Mouse (Mus musculus) olfactory bulb, adult 2 months (tissue): Measurements from ENCODE around the gene Mta2. TPM values are rescaled to one million over a fixed set of nuclear protein-coding genes. Genes with fewer than 3 reads are reported as not detected.
A peak's percentile ranks its signal among the peaks of the same experiment; 100 is the strongest.

Source experiments
- H3K27ac ChIP-seq: fragments of 200-500 bp; 2 replicates; pipeline ENCODE4 v1.5.1; 2012; ENCODE audit warnings: low read depth, low read length; ENCODE audit not compliant: insufficient read depth
- H3K4me1 ChIP-seq: fragments of 200-500 bp; 2 replicates; pipeline ENCODE4 v1.6.1; 2012; ENCODE audit warnings: low read length; ENCODE audit not compliant: control insufficient read depth, insufficient read depth
- H3K4me3 ChIP-seq: fragments of 200-500 bp; 2 replicates; pipeline ENCODE4 v1.5.1; 2012; ENCODE audit warnings: mild to moderate bottlenecking, low read depth, low read length, moderate library complexity; ENCODE audit not compliant: insufficient read depth
- CTCF ChIP-seq: fragments of 200-500 bp; IDR thresholded peaks from 2 replicates; pipeline ENCODE4 v1.5.1; 2012; ENCODE audit warnings: low read depth, mild to moderate bottlenecking, low read length, moderate library complexity; ENCODE audit not compliant: insufficient read depth
- POLR2A ChIP-seq: fragments of 200-500 bp; IDR thresholded peaks from 2 replicates; pipeline ENCODE4 v1.6.1; 2012; ENCODE audit warnings: mild to moderate bottlenecking, low read depth, low read length, moderate library complexity; ENCODE audit not compliant: insufficient read depth
- WGBS: fragments of 180-500 bp; shearing (Covaris S2); methylation state at CpG from one replicate; pipeline ENCODE4 v1.1.7; 2018; 5-methylcytosine and 5-hydroxymethylcytosine counted together
- polyA plus RNA-seq: library from polyadenylated mRNA; stranded (reverse); fragments of >200 nt; gene quantifications from 2 replicates; pipeline ENCODE4 v1.2.4, GENCODE M21; 2012; ENCODE audit warnings: low replicate concordance; ENCODE audit not compliant: missing spikeins, insufficient read depth, insufficient read length

Gene Mta2
- polyA plus RNA-seq, 1 experiment = not detected

- Histone ChIP-seq H3K4me1 (no peaks in the 10 kb centered on the region), H3K27ac (no peak overlapping the region), H3K4me3 (no peak overlapping the region)
- 93% methylated on average over 5 of the region's 5 CpGs for WGBS
- no peak for TF ChIP-seq POLR2A
These were observed 38.3 kb upstream of the Mta2 start for GRCm38 (mm10) chr19:8903412-8903811.

DNA sequence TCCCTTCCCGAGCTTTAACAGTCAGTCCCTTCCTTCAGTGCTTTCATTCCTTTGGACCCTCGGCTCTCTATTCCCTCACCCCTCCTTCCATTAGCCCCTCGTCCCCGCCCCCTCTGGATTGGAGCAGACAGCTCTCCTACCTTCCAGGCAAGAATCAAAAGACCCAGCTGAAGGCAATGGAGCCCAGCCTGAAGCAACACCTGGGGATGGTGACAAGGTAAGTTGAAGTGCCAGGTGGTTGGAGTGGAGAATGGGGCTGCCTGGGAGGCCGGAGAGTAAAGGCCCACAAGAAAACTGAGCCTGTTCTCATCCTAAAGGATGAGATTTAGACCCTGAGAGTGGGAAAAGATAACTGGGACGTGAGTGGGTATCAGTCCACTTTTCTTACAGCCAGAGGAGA lies 33.1 kb upstream of the Mta2 start:
- 89% methylated on average over 6 of the region's 6 CpGs for WGBS
- Histone ChIP-seq H3K4me3 (no peak overlapping the region), H3K27ac (no peak overlapping the region), H3K4me1 (no peaks in the 10 kb centered on the region)
- TF ChIP-seq POLR2A (no peak), CTCF (no peak)

DNA sequence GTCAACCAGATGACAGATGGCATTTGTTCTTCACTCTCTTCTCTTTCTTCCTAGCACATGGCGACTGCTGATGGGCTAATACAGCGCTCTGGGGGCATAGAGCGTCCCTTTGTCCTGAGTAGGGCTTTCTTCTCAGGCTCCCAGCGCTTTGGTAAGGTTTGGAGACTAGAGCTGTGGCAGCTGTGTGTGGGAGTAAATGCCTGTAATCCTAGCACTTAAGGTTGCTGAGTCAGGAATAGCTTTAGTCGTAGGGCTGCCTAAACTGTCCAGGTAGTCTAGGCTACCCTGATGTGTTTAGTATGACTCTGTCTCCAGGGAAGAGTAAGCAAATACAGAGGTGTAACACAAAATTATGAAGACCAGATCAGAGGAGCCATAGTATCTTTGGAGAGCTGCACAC lies 29.9 kb upstream of the Mta2 start:
- Histone ChIP-seq H3K4me1 (no peaks in the 10 kb centered on the region), H3K4me3 (no peak overlapping the region), H3K27ac (no peak overlapping the region)
- TF ChIP-seq CTCF = no peak
- no peak for TF ChIP-seq POLR2A
- 57% methylated on average over 5 of the region's 5 CpGs for WGBS

DNA sequence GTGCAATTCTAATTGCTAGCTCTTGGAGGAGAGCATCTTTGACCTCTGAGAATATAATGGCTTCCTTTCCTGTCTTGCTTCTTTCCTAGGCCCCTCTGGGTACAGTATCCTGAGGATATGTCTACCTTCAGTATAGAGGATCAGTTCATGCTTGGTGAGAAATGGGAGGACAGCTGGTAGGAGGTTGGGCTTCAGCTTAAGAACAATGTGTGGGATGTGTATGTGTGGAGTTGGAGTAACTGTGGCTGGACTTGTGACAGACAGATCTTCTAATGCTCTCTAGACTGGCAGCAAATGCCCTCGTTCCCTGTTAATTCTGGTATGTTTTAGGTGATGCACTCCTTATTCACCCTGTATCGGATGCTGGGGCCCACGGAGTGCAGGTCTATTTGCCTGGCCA lies 27.5 kb upstream of the Mta2 start:
- Histone ChIP-seq H3K4me1 (no peaks in the 10 kb centered on the region), H3K27ac (no peak overlapping the region), H3K4me3 (no peak overlapping the region)
- no peak for TF ChIP-seq CTCF
- TF ChIP-seq POLR2A = no peak
- WGBS = 96% methylated on average over 3 of the region's 3 CpGs

DNA sequence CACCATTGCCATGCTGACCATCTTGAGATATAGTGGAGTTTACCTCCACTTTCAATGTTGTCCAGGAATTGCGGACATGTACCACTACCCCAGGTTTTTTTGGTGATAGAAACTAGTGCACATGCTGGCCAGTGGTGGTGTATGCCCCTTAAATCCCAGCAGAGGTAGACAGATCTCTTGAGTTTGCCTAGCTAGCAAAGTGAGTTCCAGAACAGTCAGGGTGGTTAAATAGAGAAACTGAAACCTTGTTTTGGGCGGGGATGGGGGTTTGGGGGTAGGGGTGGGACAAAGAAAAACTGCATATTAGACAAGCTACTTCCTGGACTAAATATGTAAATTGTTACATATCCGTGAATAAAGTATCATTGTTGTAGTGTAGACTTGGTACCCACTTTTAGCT lies 22.7 kb upstream of the Mta2 start:
- no peak overlapping the region for H3K27ac ChIP-seq
- H3K4me3 ChIP-seq = no peak overlapping the region
- H3K4me1 ChIP-seq = peaks cover 2% of the 10 kb centered on the region
- TF ChIP-seq CTCF = no peak
- TF ChIP-seq POLR2A = no peak
- WGBS = 94% methylated on average over 3 of the region's 3 CpGs

GRCm38 (mm10) chr19:8919684-8920072 lies 22.0 kb upstream of the Mta2 start:
- Histone ChIP-seq H3K4me3 (no peak overlapping the region), H3K4me1 (peaks cover 2% of the 10 kb centered on the region)
- WGBS = 59% methylated on average over 6 of the region's 6 CpGs

GRCm38 (mm10) chr19:8920073-8920736 lies 21.5 kb upstream of the Mta2 start, which contains the start of gene B3gat3:
TSS of gene B3gat3 (plus strand) at chr19:8920374.
- 1% methylated on average over 50 of the region's 50 CpGs for WGBS
- TF ChIP-seq POLR2A = peak; percentile 70
- no peak for TF ChIP-seq CTCF
- peak within 1 kb of the TSS; percentile 85 for H3K27ac ChIP-seq
- H3K4me3 ChIP-seq = peak within 1 kb of the TSS; percentile 99
- H3K4me1 ChIP-seq = peaks cover 2% of the 10 kb centered on the region

More at GRCm38 (mm10) chr19:8919684-8920072, 22.0 kb upstream of the Mta2 start:
- peak overlapping the region; percentile 85 for H3K27ac ChIP-seq
- no peak for TF ChIP-seq CTCF
- no peak for TF ChIP-seq POLR2A

GRCm38 (mm10) chr19:8920836-8921291 lies 20.8 kb upstream of the Mta2 start:
- TF ChIP-seq POLR2A (no peak), CTCF (no peak)
- WGBS = under 1% methylated on average over 6 of the region's 6 CpGs
- 0 out of 2 replicates have a peak overlapping the region, but pooled peaks have one; percentile 34 for H3K27ac ChIP-seq

DNA sequence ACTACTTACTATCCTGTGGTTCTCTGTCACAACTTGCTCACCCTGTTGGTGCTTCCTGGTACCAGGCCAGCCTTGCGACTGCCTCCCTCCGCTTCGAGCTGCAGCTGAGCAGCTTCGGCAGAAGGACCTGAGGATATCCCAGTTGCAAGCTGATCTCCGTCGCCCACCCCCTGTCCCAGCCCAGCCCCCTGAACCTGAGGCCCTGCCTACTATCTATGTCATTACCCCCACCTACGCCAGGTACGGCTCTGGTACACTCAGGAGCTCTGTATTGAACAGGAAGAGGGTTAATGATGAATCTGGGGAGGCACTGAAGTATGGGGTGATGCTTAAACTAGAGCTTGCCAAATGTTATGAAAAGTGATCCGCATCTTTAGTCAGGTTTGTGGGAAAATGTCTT lies 19.9 kb upstream of the Mta2 start:
- H3K4me1 ChIP-seq = peaks cover 2% of the 10 kb centered on the region
- no peak for TF ChIP-seq CTCF
- TF ChIP-seq POLR2A = no peak
- H3K4me3 ChIP-seq = no peak overlapping the region
- WGBS = 77% methylated on average over 9 of the region's 9 CpGs
- no peak overlapping the region for H3K27ac ChIP-seq

More at GRCm38 (mm10) chr19:8920836-8921291, 20.8 kb upstream of the Mta2 start:
- Histone ChIP-seq H3K4me3 (peak overlapping the region; percentile 99), H3K4me1 (peaks cover 2% of the 10 kb centered on the region)
